Mouse (Mus musculus) urinary bladder, postnatal 4 days (tissue): Measurements from ENCODE around the gene Plekhs1.

Experiments used
- DNase-seq, 2 experiments: peaks; one replicate each; pipeline ENCODE4 v3.0.0; 2021 to 2022; ENCODE audit warnings: low spot score in 2 of 2

The Plekhs1 gene

DNA sequence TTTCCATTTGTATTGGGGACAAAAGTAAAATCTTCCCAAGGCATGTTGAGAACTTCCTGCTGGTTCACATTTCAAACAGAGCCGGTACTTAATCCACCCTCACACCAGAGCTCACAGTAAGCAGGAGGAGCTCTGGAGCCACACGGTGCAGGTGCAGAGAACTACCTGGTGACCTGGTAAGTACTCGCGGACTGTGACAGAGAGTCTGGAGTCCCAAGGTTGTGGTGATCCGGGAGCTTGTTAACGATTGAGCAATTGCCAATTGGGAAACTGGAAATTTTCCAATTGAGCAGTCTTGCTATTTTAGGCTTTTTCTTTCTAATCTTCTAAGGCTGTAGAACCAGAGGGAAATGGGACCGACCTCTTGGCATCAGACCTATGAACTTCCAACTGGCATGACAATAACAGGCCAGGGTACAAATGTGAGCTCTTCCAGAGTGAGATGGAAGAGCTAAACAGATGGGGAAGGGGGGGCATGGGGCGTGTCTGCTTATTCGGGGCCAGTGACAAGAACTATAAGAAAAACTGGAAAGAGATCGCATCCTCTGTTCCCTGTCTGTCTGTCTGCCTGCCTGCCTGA lies at the start of gene Plekhs1:
Gene Plekhs1, plus strand, starts transcription at position 119 of the 580 bp plus-strand sequence.
- DNase-seq = no peak

DNA sequence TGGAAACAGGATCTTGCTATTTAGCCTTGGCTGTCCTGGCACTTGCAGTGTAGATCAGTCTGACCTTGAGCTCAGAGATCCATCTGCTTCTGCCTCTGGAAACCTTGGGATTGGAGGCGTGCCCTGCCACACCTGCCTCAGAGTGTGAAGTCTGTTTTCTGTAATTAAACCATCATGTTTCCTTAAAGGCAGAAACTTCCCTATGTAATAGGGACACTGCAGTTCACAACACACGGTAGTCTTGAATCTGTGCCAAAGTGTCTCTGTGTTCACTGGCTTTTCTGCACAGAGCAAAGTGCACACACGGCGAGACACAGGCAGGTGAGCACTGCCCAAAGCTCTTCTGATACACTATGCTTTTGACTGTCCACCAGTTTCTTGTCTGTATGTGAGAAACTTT lies 43.0 kb upstream of the Plekhs1 start:
- DNase-seq = no peak

DNA sequence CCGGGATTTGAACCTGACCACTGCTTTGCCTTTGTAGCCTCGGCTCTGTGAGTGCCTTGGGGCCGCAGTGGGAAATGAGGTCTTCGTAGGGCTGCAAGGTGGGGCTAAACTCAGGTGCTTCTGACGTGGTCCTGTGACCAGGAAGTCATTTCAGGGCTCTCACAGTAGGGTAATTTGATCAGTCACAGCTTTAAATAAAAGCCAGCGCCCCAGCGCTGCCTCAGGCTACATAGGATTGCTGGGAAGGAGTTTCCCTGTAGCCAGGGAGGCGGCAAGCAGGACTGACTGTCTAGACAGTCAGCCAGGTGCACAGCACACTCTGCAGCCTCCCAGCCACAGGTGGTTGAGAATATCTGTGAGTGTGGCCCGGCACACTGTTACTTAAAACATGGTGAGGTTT lies 42.0 kb upstream of the Plekhs1 start:
- DNase-seq = no peak

DNA sequence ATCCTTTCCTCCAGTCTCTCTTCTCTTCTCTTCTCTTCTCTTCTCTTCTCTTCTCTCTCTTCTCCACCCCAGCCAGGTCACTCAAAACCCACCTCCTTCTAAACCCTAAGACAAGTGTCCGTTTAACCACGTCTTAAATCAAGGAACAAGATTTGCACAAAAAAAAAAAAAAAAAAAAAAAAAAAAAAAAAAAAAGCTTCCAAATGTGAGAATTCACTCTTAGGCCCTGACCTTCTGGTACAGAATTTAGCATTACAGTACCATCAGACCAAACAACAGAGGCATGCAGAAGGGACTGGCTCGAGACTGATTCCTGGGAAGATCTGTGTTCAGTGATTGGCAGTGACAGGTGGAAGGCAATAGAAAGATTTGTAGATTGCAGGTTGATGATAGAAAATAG lies 41.1 kb upstream of the Plekhs1 start:
- no peak for DNase-seq

- peak; percentile 73 to 89 for DNase-seq
Measured at GRCm38 (mm10) chr19:56422476-56423338, 38.7 kb upstream of the Plekhs1 start.

GRCm38 (mm10) chr19:56423370-56423769 lies 38.1 kb upstream of the Plekhs1 start:
- DNase-seq = no peak

DNA sequence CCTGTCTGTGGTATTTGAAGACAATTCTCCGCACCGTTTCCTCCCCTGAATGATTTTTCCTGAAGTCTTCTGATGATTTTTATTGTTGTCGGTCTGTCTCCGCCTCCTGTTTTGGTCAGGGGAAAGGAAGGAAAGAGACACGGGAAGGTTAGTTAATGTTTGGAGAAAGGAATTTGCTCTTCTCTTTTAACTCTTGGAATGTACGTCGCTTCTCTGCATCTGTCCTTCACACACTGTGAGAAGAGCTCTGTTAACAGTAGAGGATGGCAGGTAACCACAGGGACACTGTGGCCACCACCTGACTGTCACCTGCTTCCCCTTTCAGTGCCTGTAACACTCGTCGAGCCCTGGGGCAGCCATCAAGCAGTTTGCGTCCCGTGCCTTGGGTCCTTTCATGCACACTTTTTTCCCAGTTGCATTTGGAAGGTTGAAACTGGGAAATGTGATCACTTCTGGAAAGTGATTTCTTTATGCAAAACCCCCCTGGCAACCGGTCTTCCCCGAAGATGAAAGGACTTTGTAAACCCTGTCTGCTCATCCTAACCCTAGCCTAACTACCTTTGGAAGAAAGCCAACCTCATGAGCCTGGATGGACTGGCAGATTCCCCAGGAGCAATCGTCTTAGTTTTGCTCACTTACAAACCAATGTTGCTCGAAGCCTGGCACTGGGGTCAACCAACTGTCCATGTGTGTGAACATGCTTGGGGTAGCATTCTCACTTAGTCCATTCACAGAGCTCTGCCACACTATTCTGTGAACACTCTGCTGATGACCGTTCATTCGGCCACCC lies 36.6 kb upstream of the Plekhs1 start:
- no peak for DNase-seq

DNA sequence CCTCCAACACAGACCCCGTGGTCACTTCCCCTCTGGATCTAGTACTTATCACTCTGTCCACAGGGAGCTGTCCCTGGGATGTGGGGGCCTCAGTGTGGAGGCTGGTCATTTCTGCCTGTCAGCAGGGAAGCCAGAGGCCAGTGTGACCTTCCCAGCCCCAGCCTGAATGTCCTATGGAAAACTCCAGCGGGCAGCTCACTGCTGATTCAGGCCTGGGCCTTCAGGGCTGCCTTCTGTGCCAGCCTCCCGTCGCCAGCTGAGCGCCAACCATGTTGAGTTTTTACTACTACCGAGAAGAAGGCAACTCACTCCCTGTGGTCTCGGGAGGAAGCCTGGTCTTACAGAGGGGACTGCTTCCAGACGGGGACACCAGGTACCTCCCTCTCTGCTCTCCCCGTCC lies 35.9 kb upstream of the Plekhs1 start:
- DNase-seq = no peak

DNA sequence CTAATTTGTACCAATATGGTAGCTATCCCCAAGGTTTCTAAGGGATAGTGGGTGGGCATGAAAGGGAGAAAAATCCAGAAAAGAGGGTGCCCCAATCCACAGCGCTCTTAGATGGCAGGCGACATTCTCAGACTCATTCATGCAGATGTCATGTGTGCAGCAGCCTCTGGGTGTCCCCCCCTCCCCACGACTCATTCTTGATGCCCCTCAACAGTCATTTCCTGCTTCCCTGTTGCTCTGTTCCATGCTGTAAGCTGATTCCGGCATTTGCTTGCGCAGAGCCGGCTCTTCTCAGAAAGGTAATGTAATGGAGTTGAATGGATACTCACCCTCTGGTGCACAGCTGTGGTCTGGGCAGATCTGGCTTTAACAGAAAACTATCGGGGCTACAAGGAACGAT lies 31.1 kb upstream of the Plekhs1 start:
- no peak for DNase-seq

DNA sequence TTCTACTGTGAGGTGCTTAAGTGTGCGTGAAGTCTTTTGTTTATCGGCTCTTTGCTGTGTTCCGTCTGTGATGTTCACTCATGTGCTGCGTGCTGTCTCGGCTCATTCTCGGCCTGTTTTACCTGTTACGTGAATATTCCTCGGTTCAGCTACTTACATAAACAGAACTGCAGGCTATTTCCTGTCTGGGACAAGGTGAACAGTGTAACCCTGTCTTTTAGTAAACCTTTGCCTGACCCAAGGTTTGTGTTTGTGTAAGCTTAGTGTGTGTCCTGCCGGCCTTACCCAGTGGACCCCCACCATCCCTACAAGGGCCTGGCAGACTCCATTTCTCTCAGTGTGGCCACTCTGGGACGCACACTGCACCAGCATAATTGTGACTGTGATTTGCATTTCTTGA lies 28.7 kb upstream of the Plekhs1 start:
- DNase-seq = no peak

DNA sequence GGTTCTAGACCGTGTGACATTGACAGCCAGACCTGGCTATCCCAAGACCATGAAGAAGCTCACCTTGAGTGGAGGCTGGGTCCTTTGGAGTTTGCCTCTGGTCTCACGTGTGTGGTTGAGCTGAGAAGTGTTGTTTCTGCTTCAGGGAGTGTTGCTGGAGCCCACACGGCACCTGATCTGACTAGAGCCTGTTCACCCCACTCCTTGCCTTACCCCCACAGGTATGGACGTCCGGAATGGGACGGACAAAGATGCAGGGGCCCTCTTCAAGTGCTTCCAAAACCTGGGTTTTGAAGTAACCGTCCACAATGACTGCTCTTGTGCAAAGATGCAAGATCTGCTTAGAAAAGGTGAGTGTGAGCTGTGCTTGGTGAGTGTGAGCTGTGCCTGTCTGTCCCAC lies 27.9 kb upstream of the Plekhs1 start:
- no peak for DNase-seq

DNA sequence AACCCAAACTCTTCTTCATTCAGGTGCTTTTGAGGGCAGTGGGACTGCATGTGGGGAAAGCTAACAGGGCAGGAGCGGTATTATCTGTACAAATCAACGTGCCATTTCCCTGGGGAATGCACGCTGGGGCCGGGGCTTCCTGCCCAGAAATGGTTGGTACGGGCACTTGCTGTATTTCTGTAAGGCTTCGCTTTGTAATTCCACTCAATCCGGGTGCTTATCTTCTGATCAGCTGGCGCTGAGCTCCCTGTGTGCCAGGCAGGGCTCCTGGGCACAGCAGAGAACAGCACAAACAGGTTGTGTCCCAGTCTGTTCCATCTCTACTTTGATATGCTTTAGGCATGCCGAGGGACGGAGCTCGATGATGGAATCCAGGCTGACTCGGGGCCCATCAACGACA lies 25.1 kb upstream of the Plekhs1 start:
- no peak for DNase-seq

DNA sequence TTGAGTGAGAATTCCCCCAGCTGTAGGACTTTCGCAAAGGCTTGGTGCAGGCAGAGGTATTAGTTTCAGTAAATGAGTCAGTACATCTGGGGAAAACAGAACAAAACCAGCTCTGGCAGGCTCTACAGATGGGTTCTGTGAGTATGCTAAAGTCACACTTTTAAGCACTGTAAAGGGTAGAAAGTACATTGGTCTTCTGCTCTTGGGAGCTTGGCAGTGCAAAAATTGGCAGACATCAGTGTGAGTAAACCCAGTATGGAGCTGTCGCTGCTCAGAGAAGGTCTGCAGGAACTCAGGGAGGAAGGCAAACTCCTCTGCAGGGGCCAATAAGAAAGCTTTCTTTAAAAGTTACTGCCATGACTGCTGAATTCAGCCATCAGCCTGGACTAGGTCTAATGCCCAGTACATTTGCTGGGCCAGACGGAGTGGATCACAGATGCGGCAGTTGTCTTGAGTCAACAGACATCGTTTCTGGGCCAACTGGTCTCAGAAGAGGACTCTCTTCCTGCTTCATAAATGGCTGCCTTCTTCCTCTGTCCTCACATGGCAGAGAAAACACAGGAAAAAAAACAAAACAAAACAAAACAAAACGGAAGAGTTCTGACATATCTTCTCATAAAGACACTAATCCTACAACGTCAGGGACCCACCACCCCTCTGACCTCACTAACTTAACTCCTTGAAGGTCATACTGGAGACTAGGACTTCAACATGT lies 22.9 kb upstream of the Plekhs1 start:
- DNase-seq = no peak

DNA sequence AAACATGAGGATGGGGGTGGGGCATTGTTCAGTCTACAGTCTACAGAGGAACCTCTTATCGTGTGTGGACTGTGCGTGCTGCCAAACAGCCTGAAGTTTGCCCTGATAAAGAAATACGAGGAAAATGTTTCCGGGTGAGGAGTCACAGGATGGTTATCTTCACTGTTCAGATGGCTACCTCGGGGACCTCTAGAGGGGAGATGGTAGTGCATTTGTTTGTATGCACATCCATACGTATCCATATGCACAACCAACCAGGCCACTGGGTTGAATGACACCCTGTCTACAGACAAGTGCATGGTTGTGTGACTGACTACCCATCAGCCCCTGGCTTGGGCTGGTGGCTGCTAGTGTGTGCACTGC lies 22.4 kb upstream of the Plekhs1 start:
- DNase-seq = no peak

DNA sequence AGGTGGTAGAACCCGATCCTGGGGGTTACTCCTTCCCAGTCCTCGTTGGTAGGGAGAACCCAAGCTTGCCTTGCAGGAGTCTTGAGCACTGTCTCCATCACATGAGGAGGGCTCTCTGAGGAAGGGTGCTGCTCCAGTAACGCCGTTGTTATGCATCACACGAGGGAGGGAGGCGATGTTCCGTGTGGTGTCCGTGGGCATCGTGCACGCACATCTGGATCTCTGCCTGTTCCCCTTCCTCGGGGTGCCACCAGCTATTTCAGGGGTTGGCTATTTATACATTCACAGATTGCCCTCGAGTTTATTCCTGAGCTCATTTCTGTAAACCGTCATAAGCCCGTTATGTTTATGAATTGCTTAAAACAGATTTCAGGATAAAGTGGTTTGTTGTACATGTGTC lies 18.0 kb upstream of the Plekhs1 start:
- DNase-seq = no peak

DNA sequence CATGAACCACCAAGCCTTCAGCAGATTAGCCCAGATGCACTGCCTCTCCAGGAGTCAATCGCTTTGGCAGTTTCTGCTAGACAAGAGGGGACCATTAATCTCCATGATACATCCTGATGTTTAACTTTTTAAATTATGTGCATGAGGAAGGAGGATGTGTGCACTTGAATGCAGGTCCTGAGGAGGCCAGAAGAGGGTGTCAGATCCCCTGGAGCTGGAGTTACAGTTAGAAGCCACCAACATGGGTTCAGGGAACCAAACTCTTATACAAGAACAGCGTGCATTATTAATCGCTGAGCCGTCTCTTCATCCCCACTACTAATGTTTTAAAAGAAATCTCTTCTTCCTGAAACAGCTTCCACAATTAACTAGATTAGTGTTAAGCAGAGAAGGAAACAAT lies 12.7 kb upstream of the Plekhs1 start:
- DNase-seq = no peak

- no peak for DNase-seq
Measured at GRCm38 (mm10) chr19:56449537-56449936, 11.9 kb upstream of the Plekhs1 start.

- DNase-seq = no peak
Measured at GRCm38 (mm10) chr19:56450892-56451291, 10.5 kb upstream of the Plekhs1 start.

GRCm38 (mm10) chr19:56451867-56452266 lies 9.6 kb upstream of the Plekhs1 start:
- no peak for DNase-seq

- DNase-seq = no peak
Measured at GRCm38 (mm10) chr19:56452421-56452820, 9.0 kb upstream of the Plekhs1 start.

DNA sequence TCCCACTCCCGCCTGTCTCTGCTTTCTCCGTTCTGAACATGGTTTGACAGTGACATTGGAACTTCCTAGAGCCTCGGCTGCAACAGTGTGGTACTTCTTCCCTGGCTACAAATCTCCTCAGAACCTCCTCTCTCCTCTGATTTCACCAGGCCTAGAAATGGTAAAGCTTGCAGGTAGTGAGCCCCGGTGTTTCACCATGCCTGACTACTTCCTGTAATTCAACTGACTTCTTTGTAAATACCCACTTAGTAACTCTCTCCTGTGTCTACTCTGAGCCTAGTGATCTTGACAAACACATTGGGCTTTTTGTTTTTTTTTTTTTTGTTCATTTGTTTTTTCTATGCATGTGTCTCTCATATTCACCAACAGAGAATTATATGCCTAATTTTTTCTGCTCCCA lies 6.6 kb upstream of the Plekhs1 start:
- DNase-seq = no peak

GRCm38 (mm10) chr19:56455369-56455768 lies 6.1 kb upstream of the Plekhs1 start:
- DNase-seq = no peak
